Mouse (Mus musculus) right cerebral cortex, postnatal 14 days (tissue): ENCODE measurements at regions not wholly inside any gene's neighbourhood (a gene's known extent, or its start where the extent isn't known, plus 50 kb on each side); places are given as distances from the start of the nearest gene placed in this dataset.
"Not testable (repeated sequence)": the region's sequence is repeated elsewhere in the genome, so short reads cannot be mapped to it uniquely, and the experiment has no call there.

ENCODE experiments used
- DNase-seq: peaks from one replicate; pipeline ENCODE4 v3.0.0; 2022

- DNase-seq, result no peak
Measured at GRCm38 (mm10) chr10:9459145-9459544, 215.9 kb downstream of the Samd5 start.

- no peak for DNase-seq
Measured at GRCm38 (mm10) chr10:9458466-9458865, 216.5 kb downstream of the Samd5 start.

GRCm38 (mm10) chr10:9457222-9457621 is 217.8 kb downstream of the Samd5 start:
- DNase-seq, result no peak

GRCm38 (mm10) chr10:9439072-9439471 is 235.9 kb downstream of the Samd5 start:
- DNase-seq, result no peak

GRCm38 (mm10) chr10:9438366-9438765 is 236.6 kb downstream of the Samd5 start:
- DNase-seq, result no peak

GRCm38 (mm10) chr10:9429085-9429484 is 245.9 kb downstream of the Samd5 start:
- no peak for DNase-seq

- no peak for DNase-seq
Measured at GRCm38 (mm10) chr10:9420741-9421140, 254.3 kb downstream of the Samd5 start.

- no peak for DNase-seq
Measured at GRCm38 (mm10) chr10:9416685-9417084, 258.3 kb downstream of the Samd5 start.

- DNase-seq, result no peak
Measured at GRCm38 (mm10) chr10:9406101-9406500, 268.9 kb downstream of the Samd5 start.

- no peak for DNase-seq
Measured at GRCm38 (mm10) chr10:9405417-9405816, 269.6 kb downstream of the Samd5 start.

GRCm38 (mm10) chr10:9404963-9405362 is 270.0 kb downstream of the Samd5 start:
- no peak for DNase-seq

GRCm38 (mm10) chr10:9400911-9401617 is 273.9 kb downstream of the Samd5 start:
- DNase-seq, result no peak

- no peak for DNase-seq
Measured at GRCm38 (mm10) chr10:9377440-9378101, 297.4 kb downstream of the Samd5 start.

GRCm38 (mm10) chr10:9362306-9362865 is 312.6 kb downstream of the Samd5 start:
- no peak for DNase-seq

GRCm38 (mm10) chr10:9338207-9338801 is 336.7 kb downstream of the Samd5 start:
- DNase-seq, result no peak

GRCm38 (mm10) chr10:9334245-9334845 is 340.7 kb downstream of the Samd5 start:
- DNase-seq, result no peak

GRCm38 (mm10) chr10:9331694-9332093 is 343.3 kb downstream of the Samd5 start:
- no peak for DNase-seq

- no peak for DNase-seq
Measured at GRCm38 (mm10) chr10:9328324-9328723, 346.7 kb downstream of the Samd5 start.

GRCm38 (mm10) chr10:9327881-9328280 is 347.1 kb downstream of the Samd5 start:
- not testable (repeated sequence) for DNase-seq

- DNase-seq, result no peak
Measured at GRCm38 (mm10) chr10:9312326-9312725, 362.7 kb downstream of the Samd5 start.

- no peak for DNase-seq
Measured at GRCm38 (mm10) chr10:9310346-9310745, 364.7 kb downstream of the Samd5 start.

- no peak for DNase-seq
Measured at GRCm38 (mm10) chr10:9296055-9296454, 379.0 kb downstream of the Samd5 start.

GRCm38 (mm10) chr10:9295269-9295668 is 379.7 kb downstream of the Samd5 start:
- no peak for DNase-seq
